Mouse (Mus musculus) CH12.LX (cell line): ENCODE results near the gene Mei4. TPM values are rescaled to one million over a fixed set of nuclear protein-coding genes. Genes with fewer than 3 reads are reported as not detected.

Experiments
- DNase-seq: peaks from one replicate; pipeline ENCODE4 v3.0.0-alpha.2; 2013; ENCODE audit errors: extremely low read depth
- H3K27ac ChIP-seq: 2 replicates; pipeline ENCODE4 v1.5.1; 2012; ENCODE audit warnings: low read depth, mild to moderate bottlenecking, control low read depth, moderate library complexity; ENCODE audit not compliant: insufficient read depth
- H3K27me3 ChIP-seq: replicated peaks from 2 replicates; pipeline ENCODE3; 2012; ENCODE audit warnings: inconsistent platforms
- H3K36me3 ChIP-seq, 2 experiments: replicated peaks in 1 of 2; 2 replicates each; pipeline versions ENCODE3 to v1.6.1; 2012; ENCODE audit warnings: inconsistent platforms in 1 of 2, low read length in 1 of 2, mild to moderate bottlenecking in 1 of 2, mixed read lengths in 1 of 2, moderate library complexity in 1 of 2; ENCODE audit not compliant: control insufficient read depth in 1 of 2, insufficient read depth in 1 of 2
- H3K4me1 ChIP-seq, 2 experiments: 2 replicates each; pipeline ENCODE4 v1.6.1; 2012; ENCODE audit warnings: inconsistent platforms in 1 of 2, moderate library complexity in 1 of 2; ENCODE audit not compliant: insufficient read depth in 2 of 2, control insufficient read depth in 1 of 2
- H3K4me2 ChIP-seq: 2 replicates; pipeline ENCODE4 v1.6.1; 2012; ENCODE audit warnings: low read depth, mild to moderate bottlenecking, control low read depth; ENCODE audit not compliant: poor library complexity, insufficient read depth, severe bottlenecking
- H3K4me3 ChIP-seq, 3 experiments: fragments of 150-350 bp in 1 of 3; sonication (generic) in 1 of 3; replicated peaks in 1 of 3; 2 replicates each; pipeline versions ENCODE3 to v1.5.1; 2011 to 2012; ENCODE audit warnings: low read depth in 2 of 3, low read length in 2 of 3, mild to moderate bottlenecking in 2 of 3, moderate library complexity in 2 of 3, control low read depth in 1 of 3, improper control_type of control experiment in 1 of 3, inconsistent platforms in 1 of 3, mixed read lengths in 1 of 3; ENCODE audit not compliant: poor library complexity in 1 of 3
- H3K79me2 ChIP-seq: replicated peaks from 2 replicates; pipeline ENCODE4 v1.6.1; 2012; ENCODE audit warnings: mild to moderate bottlenecking, moderate library complexity; ENCODE audit not compliant: control insufficient read depth, poor library complexity, insufficient read depth, severe bottlenecking; ENCODE audit errors: extremely low read depth
- H3K9ac ChIP-seq: 2 replicates; pipeline ENCODE4 v1.6.1; 2012; ENCODE audit warnings: low read depth, mild to moderate bottlenecking, control low read depth, moderate library complexity; ENCODE audit not compliant: insufficient read depth
- H3K9me3 ChIP-seq: replicated peaks from 2 replicates; pipeline ENCODE3; 2012; ENCODE audit warnings: low read length, inconsistent platforms, mixed read lengths
- BHLHE40 ChIP-seq: IDR thresholded peaks from 2 replicates; pipeline ENCODE4 v1.6.1; 2011; ENCODE audit warnings: mild to moderate bottlenecking, low read depth, low read length, improper control_type of control experiment
- CHD1 ChIP-seq: IDR thresholded peaks from 2 replicates; pipeline ENCODE4 v1.6.1; 2012; ENCODE audit warnings: low read depth, low read length, improper control_type of control experiment, inconsistent platforms
- CHD2 ChIP-seq: IDR thresholded peaks from 2 replicates; pipeline ENCODE4 v1.6.1; 2011; ENCODE audit warnings: low read length, improper control_type of control experiment
- CTCF ChIP-seq, 2 experiments: IDR thresholded peaks in 1 of 2; conservative IDR thresholded peaks in 1 of 2; 2 replicates each; pipeline ENCODE4 v1.5.1; 2011 to 2012; ENCODE audit warnings: low read depth in 2 of 2, low read length in 2 of 2, improper control_type of control experiment in 1 of 2, inconsistent platforms in 1 of 2, mild to moderate bottlenecking in 1 of 2, moderate library complexity in 1 of 2
- E2F4 ChIP-seq: IDR thresholded peaks from 2 replicates; pipeline ENCODE4 v1.6.1; 2011; ENCODE audit warnings: low read depth, low read length, improper control_type of control experiment; ENCODE audit not compliant: insufficient replicate concordance
- ETS1 ChIP-seq: conservative IDR thresholded peaks from 2 replicates; pipeline ENCODE4 v1.6.1; 2012; ENCODE audit warnings: low read depth, mild to moderate bottlenecking, inconsistent platforms, low read length, improper control_type of control experiment, moderate library complexity
- GABPA ChIP-seq: IDR thresholded peaks from 2 replicates; pipeline ENCODE4 v1.6.1; 2012; ENCODE audit warnings: low read depth, low read length, improper control_type of control experiment, inconsistent platforms; ENCODE audit not compliant: insufficient replicate concordance
- IRF4 ChIP-seq: IDR thresholded peaks from 2 replicates; pipeline ENCODE4 v1.6.1; 2014; ENCODE audit warnings: low read depth, mild to moderate bottlenecking, inconsistent platforms, low read length, improper control_type of control experiment
- JUN ChIP-seq: IDR thresholded peaks from 2 replicates; pipeline ENCODE4 v1.6.1; 2011; ENCODE audit warnings: low read depth, mild to moderate bottlenecking, low read length, improper control_type of control experiment, moderate library complexity; ENCODE audit not compliant: insufficient read depth
- MEF2A ChIP-seq: IDR thresholded peaks from 2 replicates; pipeline ENCODE4 v1.6.1; 2014; ENCODE audit warnings: low read depth, mild to moderate bottlenecking, inconsistent platforms, low read length, improper control_type of control experiment, borderline replicate concordance
- MXI1 ChIP-seq: IDR thresholded peaks from 2 replicates; pipeline ENCODE4 v1.6.1; 2011; ENCODE audit warnings: mild to moderate bottlenecking, low read depth, low read length, improper control_type of control experiment
- NELFE ChIP-seq: IDR thresholded peaks from 2 replicates; pipeline ENCODE4 v1.6.1; 2011; ENCODE audit warnings: low read depth, low read length, improper control_type of control experiment
- NRF1 ChIP-seq: IDR thresholded peaks from 2 replicates; pipeline ENCODE4 v1.6.1; 2014; ENCODE audit warnings: low read depth, mild to moderate bottlenecking, inconsistent platforms, low read length, improper control_type of control experiment, moderate library complexity
- POLR2AphosphoS2 ChIP-seq: IDR thresholded peaks from 2 replicates; pipeline ENCODE4 v1.6.1; 2011; ENCODE audit warnings: low read depth, low read length, improper control_type of control experiment
- RAD21 ChIP-seq: IDR thresholded peaks from 2 replicates; pipeline ENCODE4 v1.6.1; 2011; ENCODE audit warnings: low read depth, mild to moderate bottlenecking, low read length, improper control_type of control experiment, moderate library complexity
- RCOR1 ChIP-seq: conservative IDR thresholded peaks from 2 replicates; pipeline ENCODE4 v1.6.1; 2012; ENCODE audit warnings: low read depth, mild to moderate bottlenecking, inconsistent platforms, low read length, improper control_type of control experiment
- SMC3 ChIP-seq: IDR thresholded peaks from 2 replicates; pipeline ENCODE4 v1.6.1; 2011; ENCODE audit warnings: low read depth, low read length, improper control_type of control experiment
- UBTF ChIP-seq: IDR thresholded peaks from 2 replicates; pipeline ENCODE4 v1.6.1; 2012; ENCODE audit warnings: low read depth, mild to moderate bottlenecking, inconsistent platforms, low read length, improper control_type of control experiment, moderate library complexity
- ZC3H11A ChIP-seq: IDR thresholded peaks from 2 replicates; pipeline ENCODE4 v1.6.1; 2012; ENCODE audit warnings: low read depth, mild to moderate bottlenecking, inconsistent platforms, low read length, improper control_type of control experiment
- ZMIZ1 ChIP-seq: IDR thresholded peaks from 2 replicates; pipeline ENCODE4 v1.6.1; 2012; ENCODE audit warnings: low read depth, mild to moderate bottlenecking, inconsistent platforms, low read length, improper control_type of control experiment
- ZNF384 ChIP-seq: IDR thresholded peaks from 2 replicates; pipeline ENCODE4 v1.6.1; 2012; ENCODE audit warnings: low read depth, low read length, improper control_type of control experiment, inconsistent platforms
- dilution Hi-C: fragments of 300-500 bp; cut with MboI; formaldehyde crosslinking; loops from 2 replicates; pipeline ENCODE4 v1.14.3; 2020; ENCODE audit warnings: low sequenced_read_pairs; ENCODE audit not compliant: extremely low pct_unique_long_range_greater_than_20kb, extremely low pct_ligation_motif_present
- in situ Hi-C: fragments of 300-500 bp; cut with MboI; formaldehyde crosslinking; loops from 3 replicates; pipeline ENCODE4 v1.14.3; 2019; ENCODE audit warnings: low sequenced_read_pairs, low pct_ligation_motif_present, low pct_unique_long_range_greater_than_20kb, mixed read lengths
- polyA plus RNA-seq: library from polyadenylated mRNA; unstranded; fragments of >175 nt; gene quantifications from 2 replicates; pipeline ENCODE4 v1.2.1, GENCODE M21; 2012; ENCODE audit warnings: low read depth; ENCODE audit not compliant: insufficient read length
- total RNA-seq, 2 experiments: library from RNA; depleted of rRNA; stranded (reverse); fragments of 300-350 nt in 1 of 2; fragments of >200 nt in 1 of 2; gene quantifications; 2 replicates each; pipeline ENCODE4 v1.2.3; 2012 to 2014

Mei4 gene
- total and polyA plus RNA-seq, 3 experiments, result not detected

DNA sequence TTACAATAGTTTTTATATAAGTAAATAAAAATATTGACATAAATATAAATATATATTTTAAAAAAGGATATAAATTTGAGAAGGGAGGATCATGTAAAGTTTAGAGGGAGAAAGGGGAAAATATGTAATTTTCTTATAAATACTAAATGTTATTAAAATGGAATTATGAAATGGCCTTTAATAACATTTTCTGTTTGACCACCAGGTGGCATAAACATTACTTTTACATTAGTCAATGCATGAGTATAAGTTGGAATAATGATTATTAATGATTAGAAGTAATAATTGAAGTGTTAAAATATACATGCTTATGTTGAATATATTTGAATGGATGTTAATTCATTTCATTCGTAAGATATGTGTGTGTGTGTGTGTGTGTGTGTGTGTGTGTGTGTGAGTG, 58.0 kb downstream of the Mei4 start:
- DNase-seq, result no peak
- TF ChIP-seq ZNF384 (no peak), ZMIZ1 (no peak), POLR2AphosphoS2 (no peak), BHLHE40 (no peak), E2F4 (no peak), CTCF (conservative IDR thresholded peaks at IDR 0.05 in 1 of 2, IDR thresholded peaks at IDR 0.05 in 1 of 2; ENCODE audit: low read depth in 2 of 2, low read length in 2 of 2) (no peak), SMC3 (no peak), ZC3H11A (no peak), GABPA (no peak), RAD21 (no peak), NRF1 (no peak), UBTF (no peak), IRF4 (no peak)
- TF ChIP-seq, all 38 proteins: peak for 0
- Histone ChIP-seq H3K79me2 (no peaks in the 10 kb centered on the region), H3K27ac (no peak overlapping the region), H3K36me3 (no peaks in the 10 kb centered on the region), H3K9ac (no peak overlapping the region), H3K4me3 (no peak overlapping the region), H3K4me1 (no peaks in the 10 kb centered on the region), H3K9me3 (no peaks in the 10 kb centered on the region), H3K27me3 (no peaks in the 10 kb centered on the region), H3K4me2 (no peak overlapping the region)
- dilution Hi-C loops (no loop called here), in situ Hi-C loops (no loop called here)

DNA sequence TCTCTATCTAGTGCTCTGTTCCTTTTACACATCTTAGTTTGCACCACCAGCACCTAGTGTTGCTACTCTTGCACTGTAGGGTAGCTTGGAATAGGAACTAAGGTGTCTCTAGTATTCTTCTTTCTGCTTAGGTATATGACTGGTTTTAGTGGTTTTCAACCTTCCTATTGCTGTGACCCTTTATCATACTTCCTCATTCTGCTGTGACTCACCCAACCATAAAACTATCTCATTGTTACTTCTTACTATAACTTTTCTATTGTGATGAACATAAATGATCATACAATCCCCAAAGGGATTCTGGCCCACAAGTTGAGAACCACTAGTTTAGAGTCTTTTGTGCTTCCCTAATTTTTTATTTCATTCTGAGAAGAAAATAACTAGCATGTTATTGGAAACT, 61.3 kb downstream of the Mei4 start:
- in situ Hi-C loops (no loop called here), dilution Hi-C loops (no loop called here)
- TF ChIP-seq MEF2A (no peak), SMC3 (no peak), JUN (no peak), NELFE (no peak), BHLHE40 (no peak), ETS1 (no peak), CHD2 (no peak), RAD21 (no peak), MXI1 (no peak), RCOR1 (no peak), CHD1 (no peak), ZNF384 (no peak), UBTF (no peak)

More for the DNA sequence above, 61.3 kb downstream of the Mei4 start:
- no peak overlapping the region for H3K4me2 ChIP-seq
- no peaks in the 10 kb centered on the region for H3K4me1 ChIP-seq
- H3K4me3 ChIP-seq, result no peak overlapping the region
- no peaks in the 10 kb centered on the region for H3K36me3 ChIP-seq
- no peaks in the 10 kb centered on the region for H3K9me3 ChIP-seq
- H3K9ac ChIP-seq, result no peak overlapping the region
- no peak overlapping the region for H3K27ac ChIP-seq
- no peaks in the 10 kb centered on the region for H3K79me2 ChIP-seq
- no peak for DNase-seq
- no peaks in the 10 kb centered on the region for H3K27me3 ChIP-seq
